Mouse (Mus musculus): ENCODE measurements at regions not wholly inside any gene's neighbourhood (a gene's known extent, or its start where the extent isn't known, plus 50 kb on each side); places are given as distances from the start of the nearest gene placed in this dataset.

DNA sequence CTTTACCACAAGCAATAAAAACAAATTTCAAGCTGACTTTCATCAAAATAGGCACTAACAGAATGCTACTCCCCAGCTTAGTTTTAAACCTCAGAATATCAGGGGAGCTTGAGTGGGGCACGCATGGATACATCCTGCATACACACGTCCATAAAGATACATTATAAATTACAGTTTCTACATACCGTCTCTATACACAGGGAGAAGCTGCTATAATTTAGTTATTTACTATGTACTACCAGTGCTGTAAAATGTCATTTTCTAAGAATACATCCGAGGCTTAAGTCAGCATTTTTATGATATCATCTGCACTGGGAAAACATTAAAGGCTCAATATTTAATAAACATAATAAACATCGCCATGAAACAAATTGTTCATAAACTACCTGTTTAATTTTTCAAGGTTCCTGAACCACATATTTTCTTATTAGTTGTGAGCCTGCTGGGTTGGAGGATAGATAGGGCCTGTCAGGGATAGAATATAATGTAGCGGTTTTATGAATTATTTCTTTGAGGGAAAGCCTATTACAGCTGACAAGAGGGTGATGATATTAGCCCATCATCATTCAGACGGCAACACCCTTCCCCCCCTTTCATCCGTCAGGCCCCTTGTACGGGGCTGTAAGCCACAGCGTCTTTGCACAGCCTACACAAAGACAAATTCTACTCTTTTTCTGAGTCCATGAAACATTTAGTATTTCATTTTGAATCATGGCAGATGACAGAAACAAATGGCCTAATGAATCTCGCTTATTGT lies 292.1 kb upstream of the Tmco5 start:
- TF ChIP-seq POLR2AphosphoS5 (IDR thresholded peaks at IDR 0.05; ENCODE audit: insufficient replicate concordance, low read depth, low read length) (no peak), CTCF (IDR thresholded peaks at IDR 0.05; ENCODE audit: low read depth, low read length) (no peak)
